Mouse (Mus musculus) liver, embryonic 11.5 days (tissue): ENCODE data around the gene Crocc. TPM values are rescaled to one million over a fixed set of nuclear protein-coding genes. Genes with fewer than 3 reads are reported as not detected.
A peak's percentile ranks its signal among the peaks of the same experiment; 100 is the strongest.

Experiments used
- ATAC-seq: fragments of 200-750 bp; cut with Nextera tagmentation; replicated peaks from 2 replicates; pipeline ENCODE4 v1.8.0; 2017; ENCODE audit warnings: moderate number of reproducible peaks, mild to moderate bottlenecking, moderate TSS enrichment, moderate library complexity; ENCODE audit not compliant: low FRiP score
- DNase-seq: peaks from one replicate; pipeline ENCODE4 v3.0.0-alpha.2; 2017; ENCODE audit warnings: low spot score
- H3K27ac ChIP-seq: fragments of 300-500 bp; sonication (generic); 2 replicates; pipeline ENCODE4 v1.5.1; 2014; ENCODE audit warnings: mild to moderate bottlenecking, low read depth, low read length, control low read depth
- H3K27me3 ChIP-seq: fragments of 300-500 bp; sonication (generic); replicated peaks from 2 replicates; pipeline ENCODE4 v1.6.1; 2014; ENCODE audit warnings: low read length, mixed read lengths; ENCODE audit not compliant: control insufficient read depth, insufficient read depth
- H3K36me3 ChIP-seq: fragments of 300-500 bp; sonication (generic); 2 replicates; pipeline ENCODE4 v1.6.1; 2014; ENCODE audit warnings: mild to moderate bottlenecking, low read length, moderate library complexity, mixed read lengths; ENCODE audit not compliant: control insufficient read depth, insufficient read depth
- H3K4me1 ChIP-seq: fragments of 300-500 bp; sonication (generic); replicated peaks from 2 replicates; pipeline ENCODE4 v1.6.1; 2014; ENCODE audit warnings: low read length, mixed read lengths; ENCODE audit not compliant: control insufficient read depth, insufficient read depth
- H3K4me2 ChIP-seq: fragments of 300-500 bp; sonication (generic); 2 replicates; pipeline ENCODE4 v1.6.1; 2014; ENCODE audit warnings: mild to moderate bottlenecking, control low read depth, moderate library complexity
- H3K4me3 ChIP-seq: fragments of 300-500 bp; sonication (generic); 2 replicates; pipeline ENCODE4 v1.5.1; 2014; ENCODE audit warnings: low read depth, low read length, control low read depth
- H3K9ac ChIP-seq: fragments of 300-500 bp; sonication (generic); 2 replicates; pipeline ENCODE4 v1.6.1; 2014; ENCODE audit warnings: low read depth, low read length, control low read depth
- H3K9me3 ChIP-seq: fragments of 300-500 bp; sonication (generic); 2 replicates; pipeline ENCODE4 v1.6.1; 2016; ENCODE audit warnings: low read length, inconsistent platforms, mixed read lengths; ENCODE audit not compliant: control insufficient read depth
- WGBS: fragments of 180-500 bp; shearing (Covaris S2); extraction: QIAGEN DNeasy Blood & Tissue Kit; methylation state at CpG from one replicate; pipeline ENCODE4 v1.1.7; 2014; 5-methylcytosine and 5-hydroxymethylcytosine counted together
- polyA plus RNA-seq: library from polyadenylated mRNA; unstranded; fragments of >200 nt; fragmentation: Nextera tagmentation; extraction: Ambion mirVana; gene quantifications from 2 replicates; pipeline ENCODE4 v1.2.1, GENCODE M21; 2014

The Crocc gene
- polyA plus RNA-seq, 1 experiment from 2014 or later = 5.0 TPM

DNA sequence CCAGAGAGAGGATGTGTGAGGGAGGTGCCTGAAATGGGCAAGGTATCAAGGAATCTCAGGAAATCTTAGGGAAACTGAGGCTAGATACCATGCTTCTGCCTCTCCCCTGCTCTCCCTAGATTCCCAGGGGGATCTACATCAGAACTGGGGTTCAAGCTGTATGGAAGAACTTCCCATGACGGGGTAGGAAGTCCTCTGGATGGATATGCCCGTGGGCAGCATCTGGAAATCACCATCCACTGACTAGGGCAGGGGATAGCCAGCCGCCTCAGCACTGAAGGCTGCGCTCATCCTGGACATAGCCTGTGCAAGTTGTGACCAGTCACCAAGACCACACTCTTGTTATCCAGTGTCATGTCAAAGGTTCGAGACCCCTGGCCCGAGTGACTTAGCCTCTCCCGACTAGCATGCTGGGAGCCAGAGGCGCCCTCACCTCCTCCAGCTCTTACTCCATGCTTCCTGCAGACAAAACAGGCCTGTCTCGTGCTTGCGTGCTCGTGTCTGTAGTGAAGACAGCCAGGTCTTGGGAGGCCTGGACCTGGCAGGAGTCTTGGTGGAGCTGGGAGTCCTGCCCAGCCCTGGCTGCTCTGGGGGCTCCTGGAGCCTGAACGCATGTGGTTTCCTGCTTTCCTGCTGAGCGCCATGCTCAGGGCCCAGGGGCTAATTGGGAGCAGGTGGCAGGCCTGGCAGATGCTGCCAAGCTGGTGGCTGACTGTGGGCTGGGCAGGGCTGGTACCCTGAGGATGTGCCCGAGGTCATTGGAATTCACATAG, 48.6 kb downstream of the Crocc start:
- ATAC-seq = no peak
- Histone ChIP-seq H3K9me3 (no peaks in the 10 kb centered on the region), H3K4me1 (peaks cover 16% of the 10 kb centered on the region), H3K4me2 (peak overlapping the region; percentile 66), H3K27ac (no peak overlapping the region; the same call in 1 of the 2 replicates), H3K9ac (no peak overlapping the region), H3K4me3 (peak overlapping the region; percentile 51), H3K36me3 (peaks cover 7% of the 10 kb centered on the region), H3K27me3 (peaks cover 16% of the 10 kb centered on the region)
- DNase-seq = no peak
- WGBS = 66% methylated on average over 14 of the region's 14 CpGs

DNA sequence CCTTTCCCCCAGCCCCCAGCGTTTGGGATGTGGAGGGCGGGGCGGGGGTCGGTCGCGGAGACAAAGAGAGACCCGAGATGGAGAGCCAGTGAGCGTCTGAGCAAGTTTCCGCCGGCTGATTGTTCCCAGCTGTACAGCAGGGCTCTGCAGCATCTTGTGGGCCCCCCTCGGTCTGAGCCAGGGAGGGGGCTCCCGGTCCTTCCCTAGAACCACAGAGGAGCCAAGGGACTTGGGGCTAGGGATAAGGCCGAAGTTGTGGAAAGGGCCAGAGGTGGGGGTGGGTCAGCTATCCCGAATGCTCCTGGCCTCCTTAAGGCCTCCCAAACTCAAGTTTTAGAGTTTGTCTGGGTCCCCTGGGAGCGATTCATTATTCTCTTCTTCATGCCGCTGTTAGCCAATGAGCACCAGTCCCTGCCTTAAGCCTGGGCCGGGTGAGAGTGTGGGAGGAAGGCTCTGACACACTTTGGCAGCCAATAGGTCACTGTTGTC, 49.4 kb downstream of the Crocc start:
- Histone ChIP-seq H3K27me3 (peaks cover 16% of the 10 kb centered on the region), H3K9ac (peak overlapping the region; percentile 58), H3K4me3 (peak overlapping the region; percentile 51), H3K4me2 (peak overlapping the region; percentile 66), H3K36me3 (peaks cover 14% of the 10 kb centered on the region), H3K9me3 (no peaks in the 10 kb centered on the region), H3K4me1 (peaks cover 16% of the 10 kb centered on the region), H3K27ac (peak overlapping the region; percentile 17; the same call in 1 of the 2 replicates)
- ATAC-seq = no peak
- DNase-seq = no peak
- WGBS = 5% methylated on average over 17 of the region's 17 CpGs

DNA sequence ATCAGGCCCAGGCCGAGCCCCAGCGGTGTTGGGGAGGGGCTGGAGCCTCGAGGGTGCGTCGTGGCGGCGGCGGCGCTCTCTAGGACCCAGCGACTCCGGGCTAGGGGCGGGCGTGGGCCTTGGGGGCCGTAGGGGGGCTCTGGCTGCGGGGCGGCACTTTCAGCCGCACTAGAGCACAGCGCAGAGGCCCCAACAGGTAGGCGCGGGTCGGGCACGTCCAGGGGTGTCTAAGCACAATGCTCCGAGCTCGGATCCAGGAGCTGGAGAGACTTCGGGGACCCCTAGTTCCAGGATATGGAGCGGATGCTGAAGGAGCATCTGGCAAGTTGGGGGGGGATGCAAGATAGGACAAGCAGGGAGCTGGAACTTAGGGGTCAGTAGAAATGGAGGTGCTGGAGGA, 49.8 kb downstream of the Crocc start:
- 2% methylated on average over 26 of the region's 26 CpGs for WGBS
- no peak; the same call in 1 of the 2 replicates for ATAC-seq

DNA sequence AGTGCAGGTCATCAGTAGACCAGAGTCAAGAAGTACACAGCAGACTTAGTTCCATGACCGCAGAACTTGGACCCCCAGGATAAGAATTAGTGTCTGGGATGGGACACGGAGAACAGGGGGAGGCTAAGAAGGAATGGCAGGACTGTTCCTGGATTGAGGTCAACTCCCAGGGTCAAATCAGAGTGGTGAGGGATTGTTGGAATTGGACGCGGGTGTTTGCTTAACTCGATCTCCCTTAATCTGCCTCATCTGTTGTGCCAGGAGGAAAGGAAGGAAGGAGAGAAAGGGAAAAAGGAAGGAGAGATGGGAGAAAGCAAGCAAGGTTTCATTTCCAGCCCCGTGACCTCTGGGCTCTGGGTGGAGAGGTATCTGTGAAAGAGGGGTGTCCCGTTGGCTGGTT, 50.2 kb downstream of the Crocc start, which contains the start of gene Mfap2:
Mfap2 (plus strand) TSS at position 301 of the 400 bp plus-strand sequence.
- Histone ChIP-seq H3K9me3 (no peaks in the 10 kb centered on the region), H3K4me2 (peak within 1 kb of the TSS; percentile 66), H3K4me3 (peak within 1 kb of the TSS; percentile 51), H3K27ac (peak within 1 kb of the TSS; percentile 17; the same call in 1 of the 2 replicates), H3K9ac (peak within 1 kb of the TSS; percentile 58), H3K4me1 (peaks cover 16% of the 10 kb centered on the region), H3K27me3 (peaks cover 16% of the 10 kb centered on the region), H3K36me3 (peaks cover 16% of the 10 kb centered on the region)
- DNase-seq = no peak
- 23% methylated on average over 7 of the region's 7 CpGs for WGBS
- no peak for ATAC-seq

More for the DNA sequence above, 49.8 kb downstream of the Crocc start:
- Histone ChIP-seq H3K4me2 (peak overlapping the region; percentile 66), H3K36me3 (peaks cover 17% of the 10 kb centered on the region), H3K27me3 (peaks cover 16% of the 10 kb centered on the region), H3K4me1 (peaks cover 16% of the 10 kb centered on the region), H3K9me3 (no peaks in the 10 kb centered on the region), H3K4me3 (peak overlapping the region; percentile 51), H3K9ac (peak overlapping the region; percentile 58), H3K27ac (peak overlapping the region; percentile 17; the same call in 1 of the 2 replicates)
- DNase-seq = peak; percentile 73

DNA sequence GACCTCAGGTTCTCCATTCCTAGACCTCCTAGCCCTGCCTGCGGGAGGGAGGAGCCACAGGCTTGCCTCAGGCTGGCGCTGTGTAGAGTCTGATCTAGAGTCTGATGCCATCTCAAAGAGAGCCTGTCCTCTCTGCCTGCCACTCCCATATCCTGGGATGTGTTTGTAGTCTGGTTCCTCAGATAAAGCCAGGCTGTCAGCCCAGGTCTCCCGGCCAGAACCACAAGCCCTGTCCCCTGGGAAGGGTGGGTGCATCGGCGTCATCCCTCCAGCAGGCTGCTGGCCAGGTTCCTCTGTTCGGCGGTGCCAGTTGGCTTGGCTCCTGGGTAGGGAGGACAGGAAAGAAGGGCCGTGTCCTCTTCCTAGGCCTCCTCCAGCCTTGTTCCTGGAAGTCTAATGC, 52.3 kb downstream of the Crocc start:
- H3K4me1 ChIP-seq = peaks cover 16% of the 10 kb centered on the region
- peaks cover 16% of the 10 kb centered on the region for H3K27me3 ChIP-seq
- H3K36me3 ChIP-seq = peaks cover 30% of the 10 kb centered on the region
- peak; percentile 81 for ATAC-seq
- no peak for DNase-seq
- no peaks in the 10 kb centered on the region for H3K9me3 ChIP-seq
- H3K4me2 ChIP-seq = no peak overlapping the region
- H3K4me3 ChIP-seq = no peak overlapping the region
- WGBS = 65% methylated on average over 8 of the region's 8 CpGs
- H3K9ac ChIP-seq = no peak overlapping the region
- peak overlapping the region; percentile 25; the same call in 1 of the 2 replicates for H3K27ac ChIP-seq

DNA sequence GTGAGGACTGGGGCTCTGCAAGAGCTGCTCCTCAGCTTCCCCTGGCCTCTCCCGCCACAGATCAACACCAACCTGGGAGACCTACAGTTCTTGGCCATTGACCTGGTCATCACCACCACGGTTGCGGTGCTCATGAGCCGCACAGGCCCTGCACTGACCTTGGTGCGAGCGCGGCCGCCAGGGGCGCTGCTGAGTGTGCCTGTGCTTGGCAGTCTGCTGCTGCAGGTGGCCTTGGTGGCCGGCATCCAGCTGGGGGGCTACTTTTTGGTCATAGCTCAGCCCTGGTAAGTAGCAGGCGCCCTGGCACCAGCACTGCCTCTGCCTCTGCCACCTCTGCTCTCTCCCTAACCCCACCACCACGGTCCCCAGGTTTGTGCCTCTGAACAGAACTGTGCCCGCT, 54.4 kb downstream of the Crocc start:
- Histone ChIP-seq H3K36me3 (peaks cover 33% of the 10 kb centered on the region), H3K4me2 (no peak overlapping the region), H3K4me3 (no peak overlapping the region), H3K27me3 (peaks cover 9% of the 10 kb centered on the region; the same call in 1 of the 2 replicates), H3K9ac (no peak overlapping the region), H3K4me1 (peaks cover 13% of the 10 kb centered on the region), H3K9me3 (no peaks in the 10 kb centered on the region), H3K27ac (no peak overlapping the region)
- DNase-seq = no peak
- 86% methylated on average over 13 of the region's 13 CpGs for WGBS
- ATAC-seq = no peak

DNA sequence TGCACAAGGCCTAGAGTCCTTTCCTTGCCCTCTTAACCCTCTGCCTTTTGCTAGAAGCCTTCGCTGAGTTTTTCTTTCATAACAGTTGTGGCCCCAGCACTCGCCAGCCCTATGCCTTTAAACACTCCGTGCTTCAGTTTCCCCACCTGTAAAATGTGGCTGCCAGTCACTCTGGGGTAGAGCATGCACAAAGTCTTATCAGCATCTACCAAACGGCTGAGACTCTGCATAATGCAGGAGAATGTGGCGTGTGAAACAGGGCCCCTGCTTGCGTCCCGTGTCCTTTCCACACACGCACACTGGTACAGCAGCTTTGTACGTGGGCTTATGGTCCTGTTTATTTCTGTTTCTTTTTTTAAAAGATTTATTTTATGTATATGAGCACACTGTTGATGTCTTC, 63.5 kb downstream of the Crocc start:
- 71% methylated on average over 9 of the region's 9 CpGs for WGBS
- H3K27me3 ChIP-seq = no peaks in the 10 kb centered on the region
- no peak overlapping the region for H3K4me3 ChIP-seq
- no peak overlapping the region for H3K4me2 ChIP-seq
- H3K27ac ChIP-seq = peak overlapping the region; percentile 45; the same call in 1 of the 2 replicates
- H3K4me1 ChIP-seq = no peaks in the 10 kb centered on the region; the same call in 1 of the 2 replicates
- ATAC-seq (peak; percentile 73), DNase-seq (no peak)
- H3K9ac ChIP-seq = no peak overlapping the region
- peaks cover 23% of the 10 kb centered on the region for H3K36me3 ChIP-seq
- H3K9me3 ChIP-seq = no peaks in the 10 kb centered on the region

DNA sequence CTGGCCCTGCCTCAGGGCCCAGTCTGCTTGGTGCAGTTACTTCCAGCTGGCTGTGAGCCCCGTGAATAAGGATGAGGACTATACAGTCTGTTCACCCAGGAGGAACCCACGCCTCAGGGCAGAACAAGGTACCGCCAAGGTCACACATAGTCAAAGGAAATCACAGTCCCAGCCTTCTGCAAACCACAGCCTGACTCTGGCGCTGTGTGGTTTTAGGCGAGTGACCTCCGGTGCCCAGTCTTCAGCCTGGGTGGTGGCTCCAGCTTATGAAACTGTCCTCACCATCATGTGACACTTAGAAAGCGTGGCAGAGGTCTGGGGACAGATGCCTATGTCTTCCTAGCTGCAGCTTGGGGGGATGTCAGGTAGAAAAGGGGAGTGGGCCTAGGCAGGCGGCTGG, 64.5 kb downstream of the Crocc start:
- no peak overlapping the region for H3K4me2 ChIP-seq
- no peaks in the 10 kb centered on the region for H3K9me3 ChIP-seq
- no peak for DNase-seq
- ATAC-seq = no peak
- no peaks in the 10 kb centered on the region for H3K27me3 ChIP-seq
- no peaks in the 10 kb centered on the region; the same call in 1 of the 2 replicates for H3K4me1 ChIP-seq
- peaks cover 22% of the 10 kb centered on the region for H3K36me3 ChIP-seq
- H3K4me3 ChIP-seq = no peak overlapping the region
- 86% methylated on average over 8 of the region's 8 CpGs for WGBS
- no peak overlapping the region for H3K27ac ChIP-seq
- H3K9ac ChIP-seq = no peak overlapping the region
